Mouse (Mus musculus) T-helper 1 cell (primary cell): ENCODE measurements at regions not wholly inside any gene's neighbourhood (a gene's known extent, or its start where the extent isn't known, plus 50 kb on each side); places are given as distances from the start of the nearest gene placed in this dataset.

Source experiments
- in situ Hi-C: fragments of 300-600 bp; cut with MboI, MseI; formaldehyde crosslinking; loops from one replicate; pipeline ENCODE4 v1.15.1; 2025; ENCODE audit warnings: high pct_unique_total_duplicates

DNA sequence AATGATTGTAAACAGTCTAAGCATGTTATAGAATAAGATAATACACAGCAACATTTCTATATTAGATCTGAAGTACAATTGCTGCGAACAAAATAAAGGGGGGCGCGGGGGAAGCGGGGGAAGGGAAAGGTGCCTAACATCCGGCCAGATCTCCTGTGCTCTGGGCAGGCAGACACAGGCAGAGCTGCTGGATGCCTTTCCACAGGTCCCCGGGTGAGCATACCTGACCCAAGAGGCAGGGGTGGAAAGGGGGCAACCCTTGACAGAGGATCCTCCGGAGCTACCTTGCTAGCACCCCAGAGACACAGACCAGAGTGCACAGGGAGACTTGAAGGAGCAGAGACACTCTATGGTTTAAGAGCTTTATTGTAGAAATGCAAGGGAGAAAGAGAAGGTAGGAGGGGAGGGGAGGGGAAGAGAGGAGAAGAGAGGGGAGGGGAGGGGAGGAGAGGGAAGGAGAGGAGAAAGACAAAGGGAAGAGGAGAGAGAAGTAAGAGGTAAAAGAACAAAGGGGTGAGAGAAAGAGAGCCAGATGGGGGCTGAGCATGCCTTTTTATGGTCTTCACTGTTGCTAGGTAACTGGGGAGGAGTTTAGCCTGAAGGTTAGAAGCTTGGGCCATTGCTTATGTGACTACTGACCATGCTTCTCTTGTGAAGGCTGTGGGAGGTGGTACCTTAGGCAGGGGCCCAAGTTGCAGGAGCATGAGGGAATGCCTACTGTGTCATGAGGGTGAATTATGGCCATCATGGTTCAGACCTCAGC, 308.2 kb upstream of the Negr1 start:
- in situ Hi-C loops: no loop called here

DNA sequence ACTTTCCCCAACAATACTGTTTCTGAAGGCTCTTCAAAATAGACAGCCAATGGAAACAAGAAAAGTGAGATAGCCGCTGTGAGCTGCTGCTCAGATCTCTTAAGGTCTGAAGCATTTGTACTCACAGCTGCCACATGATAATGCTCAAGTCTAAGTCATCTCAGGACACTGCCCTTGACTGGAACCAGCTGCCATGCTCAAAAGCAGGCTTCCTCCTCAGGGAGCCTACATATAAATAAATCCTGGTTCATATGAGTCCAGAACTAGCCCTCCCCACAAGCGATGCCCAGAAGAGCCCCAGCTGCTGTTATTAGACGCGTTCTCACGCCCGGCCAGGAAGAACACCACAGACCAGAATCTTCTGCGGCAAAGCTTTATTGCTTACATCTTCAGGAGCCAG, 304.9 kb upstream of the Negr1 start:
- in situ Hi-C loops: no loop called here

DNA sequence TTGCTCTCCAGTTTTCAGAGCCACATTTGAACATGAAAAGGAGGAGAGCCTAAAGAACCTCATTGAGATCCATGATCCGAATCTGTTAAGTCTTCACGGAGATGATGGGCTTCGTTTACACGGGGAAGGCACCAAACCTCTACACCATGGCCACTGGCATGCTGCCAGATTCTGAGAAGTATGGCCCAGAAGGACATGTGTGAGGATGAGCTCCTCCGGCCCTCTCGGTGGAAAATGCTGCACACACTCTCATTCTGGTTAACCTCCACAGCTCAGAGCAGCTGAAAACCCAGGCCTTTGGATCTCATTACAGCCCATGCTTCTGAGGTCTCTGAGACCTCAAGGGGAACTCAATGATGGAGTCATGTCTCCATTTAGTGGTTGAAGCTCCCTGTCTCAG, 296.9 kb upstream of the Negr1 start:
- in situ Hi-C loops: no loop called here

DNA sequence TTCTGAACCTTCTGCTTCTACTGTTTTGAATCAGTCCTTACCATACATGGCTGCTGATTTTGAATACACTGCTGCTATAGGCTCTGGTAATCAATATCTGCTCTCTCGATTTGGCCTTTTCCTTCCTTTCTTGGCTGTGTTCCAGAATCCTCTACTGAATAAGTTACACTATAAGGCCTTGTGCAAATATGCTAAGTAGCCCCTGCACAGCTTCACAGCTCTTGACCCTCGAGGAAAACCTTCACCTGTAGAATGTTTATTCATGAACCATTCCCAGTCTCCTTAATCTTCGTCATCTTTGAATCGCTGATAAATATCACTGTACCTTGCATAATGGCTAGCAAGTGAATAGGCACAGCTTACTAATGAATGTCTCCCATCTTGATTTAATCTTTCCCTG, 293.9 kb upstream of the Negr1 start:
- in situ Hi-C loops: no loop called here

DNA sequence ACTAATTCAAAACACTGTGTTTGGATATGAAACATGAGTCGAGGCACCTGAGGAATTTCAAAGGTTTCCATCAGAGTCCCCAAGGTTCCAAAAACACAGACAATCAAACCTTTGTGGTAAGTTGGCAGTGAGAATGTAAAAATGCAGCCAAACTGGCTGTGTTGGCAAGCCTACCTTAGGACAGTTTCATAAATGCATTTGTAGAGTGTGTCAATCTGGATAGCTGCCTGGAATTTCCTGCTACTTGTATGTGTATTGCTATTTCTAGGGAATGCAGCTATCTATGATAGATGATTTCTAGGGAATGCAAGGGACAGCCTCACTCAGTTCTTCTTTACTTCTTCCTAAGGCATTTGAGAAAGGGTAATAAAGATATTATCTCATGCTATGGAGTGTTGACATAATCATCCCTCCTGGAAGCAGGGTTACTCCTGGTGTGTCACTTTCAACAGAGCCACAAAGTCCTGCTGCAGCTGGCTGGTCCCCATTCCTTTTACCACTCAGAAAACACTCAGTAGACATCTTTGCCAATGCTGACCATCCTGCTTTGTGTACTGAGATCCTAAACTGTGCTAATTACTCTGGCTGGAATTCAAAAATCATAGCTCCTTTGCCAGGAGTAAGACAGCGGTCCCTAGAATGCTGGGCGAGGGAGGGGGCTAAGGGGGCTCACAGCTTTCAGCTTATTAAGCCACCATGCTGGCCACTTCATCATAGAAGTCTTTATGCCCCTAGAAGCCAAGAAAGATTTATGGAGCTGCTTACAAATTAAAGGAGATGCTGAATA, 261.4 kb upstream of the Negr1 start:
- in situ Hi-C loops: no loop called here

DNA sequence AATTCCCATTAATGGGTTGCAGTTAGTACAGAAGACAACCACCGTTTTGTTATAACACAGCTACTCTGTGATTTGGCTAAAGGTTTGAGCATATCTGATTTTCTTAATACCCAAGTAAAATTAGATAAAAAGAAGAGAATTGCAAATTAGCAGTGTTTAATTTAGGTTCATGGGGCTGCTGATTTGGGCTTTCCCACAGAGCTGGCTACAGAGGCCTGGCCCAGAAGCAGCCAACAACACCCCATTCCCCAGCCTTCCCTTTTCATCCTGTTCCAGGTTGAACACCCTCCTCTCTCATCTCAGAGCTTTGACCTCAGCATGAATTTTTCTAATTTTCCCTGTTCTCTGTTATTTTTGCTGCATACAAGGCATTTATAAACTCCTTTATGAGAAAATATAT, 260.3 kb upstream of the Negr1 start:
- in situ Hi-C loops: no loop called here

DNA sequence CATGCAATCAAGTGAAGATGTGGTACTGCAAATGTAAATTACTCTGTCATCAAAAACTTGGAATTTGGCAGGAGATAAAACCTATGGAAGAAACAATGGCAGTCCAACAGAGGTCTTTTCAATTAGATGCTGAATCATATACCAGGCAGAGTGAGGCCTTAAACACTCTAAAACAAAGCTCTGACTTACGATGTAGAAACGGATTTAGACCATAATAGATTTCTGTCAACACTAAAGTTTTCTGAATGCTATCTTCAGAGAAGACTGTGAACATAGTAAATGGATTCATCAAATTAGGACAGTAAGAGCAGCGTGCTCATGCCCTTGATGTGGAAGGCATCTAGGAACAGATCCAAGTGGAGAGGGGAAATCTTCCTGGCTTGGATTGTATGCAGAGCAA, 259.8 kb upstream of the Negr1 start:
- in situ Hi-C loops: no loop called here

DNA sequence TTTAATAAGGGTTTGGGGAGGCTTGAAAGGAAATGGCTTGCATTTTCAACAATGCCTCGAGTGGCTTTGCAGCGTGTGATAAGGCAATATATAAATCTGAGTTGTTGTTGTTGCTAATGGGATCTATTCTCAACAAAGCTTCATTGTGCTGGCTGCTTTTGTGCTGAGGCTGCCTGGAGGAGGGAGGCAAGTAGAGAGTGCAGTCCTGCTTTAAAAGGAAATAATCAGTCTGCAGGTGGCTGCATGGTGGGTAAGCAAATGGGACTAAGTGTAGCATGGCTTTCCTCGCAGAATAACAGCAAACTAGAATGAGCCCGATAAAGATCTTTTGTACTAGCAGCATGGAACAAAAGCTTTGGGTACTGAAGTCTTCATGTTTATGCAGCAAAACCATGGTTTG, 257.4 kb upstream of the Negr1 start:
- in situ Hi-C loops: no loop called here

DNA sequence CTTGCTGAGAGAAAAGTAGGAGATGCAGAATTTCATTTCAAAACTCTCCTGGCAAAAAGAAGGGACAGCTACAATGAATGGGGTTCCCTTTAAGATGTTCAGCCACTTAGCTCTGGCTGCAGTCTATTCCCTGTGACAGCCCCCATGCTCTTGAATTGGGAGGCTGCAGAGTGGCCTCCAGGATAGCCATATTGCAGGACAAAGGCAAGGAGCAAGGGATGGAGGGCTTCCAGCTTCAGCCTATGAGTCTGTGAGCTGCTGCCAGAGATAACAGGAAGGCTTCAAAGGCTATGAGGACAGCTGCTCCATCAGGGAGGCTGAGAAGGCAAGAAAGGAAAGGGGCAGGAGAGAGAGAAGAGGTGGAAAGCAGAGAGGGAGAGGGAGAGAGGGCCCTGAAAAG, 256.5 kb upstream of the Negr1 start:
- in situ Hi-C loops: no loop called here

DNA sequence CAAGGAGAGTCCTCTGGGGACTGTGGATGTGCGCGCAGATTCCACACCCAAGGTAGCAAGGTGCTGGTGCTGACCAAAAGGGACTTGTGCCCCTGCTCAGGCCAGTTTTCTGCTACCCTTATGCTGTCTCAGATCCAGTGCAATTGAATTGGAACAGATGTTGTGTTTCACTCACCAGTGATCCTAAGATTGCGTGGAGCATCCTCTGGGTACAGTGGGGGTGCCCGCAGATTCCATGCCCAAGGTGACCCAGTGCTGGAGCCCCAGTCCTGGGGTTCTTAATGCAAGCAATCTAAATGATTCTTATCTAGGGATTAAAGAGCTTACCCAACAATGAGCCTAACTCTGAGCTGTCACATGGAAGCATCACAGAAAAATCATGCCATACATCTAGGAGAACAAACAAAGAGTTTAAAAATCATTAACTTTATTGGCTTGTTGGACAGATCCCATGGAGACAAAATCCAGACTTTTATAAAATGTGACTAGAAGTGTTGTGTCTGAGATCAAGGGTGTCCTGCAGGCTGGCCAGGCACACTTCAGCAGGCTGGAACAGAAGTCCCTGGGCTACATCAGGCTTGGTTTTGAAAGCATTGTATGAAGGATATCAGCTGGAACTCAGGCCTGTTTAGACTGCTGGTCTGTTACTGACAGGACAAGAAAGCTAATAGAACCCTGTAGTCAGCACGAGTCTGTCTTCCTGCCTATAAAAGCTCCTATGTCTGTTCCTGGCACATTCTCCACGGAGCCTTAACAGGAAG, 226.4 kb upstream of the Negr1 start:
- in situ Hi-C loops: loop anchor here (25.0 kb wide), 1 partner anchor 1673 kb away; the partner anchor contains the start of gene Erich3

DNA sequence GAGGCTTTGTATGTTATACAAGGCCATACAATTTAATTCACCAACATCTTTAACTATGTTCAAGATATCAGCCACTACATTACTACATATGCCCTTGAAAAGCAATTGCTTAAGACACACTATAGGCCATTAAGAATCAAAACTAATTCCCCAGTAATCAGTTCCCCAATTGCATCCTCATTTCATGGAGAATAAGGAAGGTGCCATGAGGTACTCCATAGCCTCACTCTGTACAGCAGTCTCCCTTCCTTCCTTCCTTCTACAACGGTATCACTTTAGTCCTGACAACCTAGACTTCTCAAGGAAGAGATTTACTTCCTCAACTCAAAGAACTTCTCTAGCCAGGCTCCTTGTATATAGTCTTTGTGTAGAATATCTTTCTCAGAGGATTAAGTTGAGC, 220.1 kb upstream of the Negr1 start:
- in situ Hi-C loops: loop anchor here (25.0 kb wide), 1 partner anchor 1679 kb away; the partner anchor contains the start of gene Erich3

DNA sequence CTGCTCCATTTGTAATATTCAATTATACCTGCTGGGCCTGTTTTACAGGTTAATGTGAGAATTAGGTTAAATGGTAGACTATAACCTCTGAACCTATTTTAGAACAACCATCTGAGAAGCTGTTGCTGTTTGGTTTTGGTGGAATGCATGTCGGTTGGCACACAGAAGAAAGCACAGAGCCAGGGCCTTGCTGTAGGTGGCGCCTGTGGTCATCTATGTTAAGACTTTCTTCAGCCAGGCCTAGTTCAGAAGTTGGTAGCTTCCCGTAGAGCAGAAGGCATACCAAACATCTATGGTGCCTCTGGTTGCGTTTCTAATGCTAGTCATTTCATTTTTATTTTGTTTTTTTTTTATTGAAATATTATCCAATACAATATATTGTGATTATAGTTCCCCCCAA, 209.9 kb upstream of the Negr1 start:
- in situ Hi-C loops: no loop called here

DNA sequence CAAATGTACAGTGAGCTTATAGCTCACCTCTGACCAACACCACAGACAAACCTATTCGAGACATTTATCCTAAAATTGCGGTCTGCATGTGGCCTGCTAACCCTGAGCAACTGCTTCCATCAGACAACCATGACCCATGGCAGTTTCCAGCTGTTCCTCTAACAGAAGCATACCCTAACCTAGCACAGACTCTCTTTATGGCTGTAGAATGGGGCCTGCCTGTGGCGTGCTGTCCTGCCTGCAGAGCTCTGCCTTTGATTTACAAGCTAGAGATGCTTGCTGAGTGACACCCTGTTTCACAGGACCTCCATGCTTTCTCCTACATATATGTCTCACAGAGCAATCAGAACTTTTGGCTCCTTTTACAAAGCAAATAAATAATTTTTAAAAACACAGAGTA, 208.2 kb upstream of the Negr1 start:
- in situ Hi-C loops: no loop called here

DNA sequence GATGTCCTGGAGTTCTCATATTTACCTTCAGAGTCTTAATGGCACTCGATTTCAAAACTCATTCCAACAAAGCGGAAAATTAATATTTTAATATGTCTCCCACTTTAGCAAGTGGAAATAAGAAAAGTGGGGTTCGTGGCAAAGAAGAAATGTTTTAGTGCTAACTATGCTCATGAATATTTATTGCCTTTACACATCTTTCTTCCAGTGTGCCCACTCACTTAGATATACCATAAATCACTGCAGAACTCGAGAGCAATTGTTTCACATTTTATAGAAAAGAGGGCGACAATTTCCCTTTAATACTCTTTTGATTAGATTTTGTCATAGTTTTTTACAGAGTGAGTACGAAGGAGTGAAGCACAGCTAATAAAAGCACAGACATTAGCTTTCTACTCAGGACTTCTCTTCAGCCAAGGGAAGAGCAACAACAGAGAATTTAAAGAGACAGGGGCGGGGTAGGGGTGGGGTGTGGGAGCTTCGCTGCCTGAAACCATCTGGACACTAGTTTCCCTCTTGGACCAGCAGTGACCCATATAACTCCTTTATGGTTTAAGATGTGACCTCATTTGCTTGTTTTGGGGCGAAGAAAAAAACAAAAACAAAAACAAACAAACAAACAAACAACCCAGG, 207.6 kb upstream of the Negr1 start:
- in situ Hi-C loops: no loop called here

DNA sequence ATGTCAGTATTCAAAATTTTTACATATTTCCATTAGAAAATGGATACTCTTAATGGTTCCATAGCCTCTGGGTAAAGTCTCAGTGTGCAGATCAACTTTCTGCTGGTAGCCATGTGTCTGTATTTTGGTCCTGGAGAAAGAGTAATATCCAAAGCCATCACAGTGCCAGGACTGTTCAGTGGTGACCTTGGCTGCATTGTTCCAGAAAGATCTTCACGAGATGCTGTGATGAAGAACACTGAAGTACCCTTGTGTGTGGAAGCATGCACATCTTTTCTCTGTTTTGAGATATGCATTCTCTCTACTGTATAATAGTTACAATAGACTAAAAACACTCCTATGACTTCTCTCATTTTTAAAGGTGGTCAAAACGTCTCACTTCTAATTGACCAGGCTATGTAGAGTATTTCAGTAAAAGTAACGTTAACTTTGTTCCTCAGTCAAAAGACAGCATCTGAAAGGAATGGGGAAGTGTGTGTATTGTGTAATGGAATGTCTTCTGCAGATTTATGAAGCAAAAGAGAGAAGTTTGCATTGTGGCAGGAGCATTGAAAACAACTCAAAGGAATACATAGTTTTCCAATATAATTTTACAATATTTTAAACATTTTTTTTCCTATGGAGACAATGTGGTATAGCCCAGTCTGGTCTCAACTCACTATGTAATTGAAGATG, 192.8 kb upstream of the Negr1 start:
- in situ Hi-C loops: no loop called here

DNA sequence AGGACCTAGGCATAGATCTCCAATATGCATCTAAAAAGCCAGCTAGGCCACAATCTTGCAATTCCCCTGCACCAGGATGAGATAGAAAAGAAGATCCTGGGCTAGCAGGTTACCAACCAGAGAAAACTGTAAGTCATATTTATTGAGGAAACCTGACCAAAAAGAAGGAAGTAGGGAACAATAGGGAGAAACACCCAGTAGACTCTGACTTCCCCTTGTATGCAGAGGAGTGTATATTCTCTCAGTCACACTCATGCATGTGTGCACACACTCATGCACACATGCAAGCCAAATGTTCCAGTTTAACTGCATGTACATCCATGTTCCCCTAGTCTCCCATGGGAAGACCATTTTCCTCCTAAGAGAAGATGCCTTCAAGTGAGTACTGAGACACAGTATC, 184.9 kb upstream of the Negr1 start:
- in situ Hi-C loops: no loop called here

DNA sequence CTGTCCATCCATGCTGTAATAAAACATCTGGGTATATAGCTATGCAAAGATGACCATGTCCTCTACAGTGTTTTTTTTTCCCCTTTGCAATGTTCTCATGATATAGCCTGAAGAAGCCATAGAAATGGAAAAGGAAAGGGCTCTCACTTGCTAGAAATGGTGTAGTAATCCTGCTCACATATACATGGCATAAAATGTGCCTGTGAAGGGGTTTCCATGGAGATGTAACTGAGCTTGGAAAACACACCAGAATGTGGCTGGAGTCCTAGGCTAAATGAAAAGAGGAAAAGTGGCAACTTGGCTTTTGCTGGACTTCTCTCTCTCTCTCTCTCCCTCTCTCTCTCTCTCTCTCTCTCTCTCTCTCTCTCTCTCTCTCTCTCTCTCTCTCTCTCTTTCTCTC, 178.7 kb upstream of the Negr1 start:
- in situ Hi-C loops: no loop called here

DNA sequence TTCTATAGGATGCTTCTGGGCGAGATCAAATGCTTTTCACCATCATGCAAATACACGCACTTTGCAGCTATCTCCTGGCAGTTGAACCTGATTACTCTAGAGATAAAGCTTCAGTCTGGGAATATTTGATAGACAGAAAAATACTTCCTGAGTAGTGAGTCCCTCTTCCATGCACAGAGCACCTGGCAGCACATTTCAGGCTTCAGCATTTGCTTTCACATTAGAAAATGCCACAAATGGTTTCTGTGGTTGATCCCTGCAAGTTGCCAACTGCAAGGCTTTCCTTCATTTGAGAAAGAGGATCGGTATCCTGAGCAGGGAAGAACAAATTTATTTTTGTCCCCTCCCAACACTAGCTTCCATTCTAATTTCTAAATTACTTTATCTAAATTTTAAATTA, 155.5 kb upstream of the Negr1 start:
- in situ Hi-C loops: no loop called here

DNA sequence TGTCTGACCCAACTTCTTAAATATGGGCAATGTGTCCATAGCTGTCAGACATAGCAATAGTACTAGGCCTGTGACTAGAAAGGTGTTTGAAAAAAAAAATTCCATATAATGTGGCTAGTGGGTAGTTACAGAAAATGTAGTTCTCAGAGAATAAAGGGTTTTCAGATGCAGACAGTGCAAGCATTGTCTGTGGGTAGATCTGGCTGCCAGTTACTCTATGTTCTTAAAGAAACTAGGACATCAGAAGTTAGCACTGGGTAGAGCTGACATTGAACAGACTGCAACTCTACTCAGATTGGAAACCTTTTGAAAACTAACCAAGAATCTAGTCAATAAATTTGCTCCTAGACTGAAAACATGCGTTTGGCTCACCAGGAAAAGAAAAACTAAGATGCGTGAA, 154.5 kb upstream of the Negr1 start:
- in situ Hi-C loops: no loop called here

DNA sequence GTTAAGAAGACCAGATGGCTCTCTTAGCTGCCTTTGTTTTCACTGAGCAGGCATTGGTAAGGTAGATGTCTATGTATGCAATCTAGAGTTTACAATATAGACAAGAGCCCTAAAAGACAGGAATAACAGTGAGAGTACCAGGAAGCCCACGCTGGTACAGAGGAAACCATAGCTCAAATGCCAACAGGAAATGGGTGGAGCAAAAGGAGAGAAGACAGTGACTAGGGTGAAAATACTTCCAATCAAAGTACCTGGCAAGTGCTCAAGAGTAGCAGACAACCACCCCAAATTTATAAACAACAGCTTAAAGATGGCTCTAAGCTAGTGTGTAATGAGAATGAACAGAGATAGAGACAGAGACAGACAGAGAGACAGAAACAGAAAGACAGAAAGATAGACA, 151.5 kb upstream of the Negr1 start:
- in situ Hi-C loops: no loop called here

DNA sequence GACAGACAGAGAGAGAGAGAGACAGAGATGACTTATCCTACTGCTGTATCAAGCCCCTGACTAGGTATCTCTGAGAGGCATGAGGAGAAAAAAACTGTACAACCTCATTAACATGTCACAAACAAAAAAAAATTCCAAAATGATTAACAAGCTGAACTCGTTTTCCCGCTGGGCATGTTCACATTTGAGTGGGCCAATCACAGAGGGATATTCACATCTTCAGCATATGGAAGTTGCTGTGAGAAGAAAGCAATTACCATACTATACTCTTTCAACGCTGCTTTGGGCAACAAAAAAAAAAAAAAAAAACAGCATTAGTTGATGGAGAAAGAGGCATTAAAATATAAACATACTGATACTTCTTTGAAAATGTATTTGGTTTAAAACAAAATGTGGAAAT, 148.8 kb upstream of the Negr1 start:
- in situ Hi-C loops: no loop called here
